Mouse (Mus musculus): ENCODE measurements at regions not wholly inside any gene's neighbourhood (a gene's known extent, or its start where the extent isn't known, plus 50 kb on each side); places are given as distances from the start of the nearest gene placed in this dataset.

DNA sequence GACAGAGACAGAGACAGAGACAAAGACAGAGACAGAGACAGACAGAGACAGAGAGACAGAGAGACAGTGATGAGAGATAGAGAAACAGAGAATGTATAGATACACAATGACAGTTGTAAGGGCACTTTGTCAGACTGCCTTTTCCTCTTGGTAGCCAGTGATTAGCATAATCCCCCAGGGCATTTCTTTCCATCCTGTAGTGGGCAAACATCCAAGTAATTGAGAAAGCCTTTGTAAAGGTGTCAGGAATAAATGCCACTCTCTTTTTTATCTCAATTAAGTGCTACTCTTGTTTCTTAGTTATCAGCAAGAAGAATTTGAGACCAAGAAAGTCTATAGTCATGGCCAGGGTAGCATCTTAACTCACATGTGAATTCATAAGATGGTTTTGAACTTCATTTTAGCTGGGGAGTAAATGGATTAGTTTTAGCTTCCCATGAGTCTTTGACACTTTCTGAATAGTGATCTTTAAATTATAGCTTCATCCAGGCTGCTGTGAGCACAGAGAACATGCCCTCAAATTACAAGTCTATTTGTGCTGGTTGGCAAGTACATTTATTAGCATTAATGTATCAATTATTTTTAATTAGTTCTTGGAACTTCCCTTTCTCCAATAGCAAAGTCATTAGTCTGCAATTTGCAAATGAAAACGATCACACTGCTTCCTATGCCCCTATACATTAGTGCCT is 1215.9 kb downstream of the Gm9008 start:
- H3K27me3 ChIP-seq, result no peaks in the 10 kb centered on the region
- no peak overlapping the region for H3K4me2 ChIP-seq (replicated peaks)
- peak; percentile 46; the same call in 1 of the 2 replicates for ATAC-seq (ENCODE audit: low FRiP score)
- no peak overlapping the region for H3K9ac ChIP-seq
- no peaks in the 10 kb centered on the region for H3K4me1 ChIP-seq
- H3K27ac ChIP-seq, result no peak overlapping the region
- no peaks in the 10 kb centered on the region for H3K9me3 ChIP-seq (replicated peaks)
- H3K36me3 ChIP-seq, result no peaks in the 10 kb centered on the region
- H3K4me3 ChIP-seq, result no peak overlapping the region
- 82% methylated on average over 1 of the region's 1 CpGs for WGBS

DNA sequence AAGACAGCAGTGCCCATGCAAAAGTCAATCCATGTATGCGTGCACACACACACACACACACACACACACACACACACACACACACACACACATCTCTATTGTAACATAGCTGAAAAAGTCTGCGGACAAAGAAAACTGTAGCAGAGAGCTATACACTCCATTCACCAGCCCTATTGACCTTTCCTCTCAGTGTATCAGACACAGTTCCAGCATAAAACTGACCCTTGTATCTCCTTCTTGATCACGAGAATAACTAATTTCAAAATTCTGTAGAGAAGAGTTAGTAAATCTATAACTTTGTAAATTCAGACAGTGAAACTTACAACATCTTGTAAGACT is 1243.5 kb downstream of the Gm9008 start:
- 72% methylated on average over 3 of the region's 3 CpGs for WGBS
- Histone ChIP-seq H3K4me2 (replicated peaks) (no peak overlapping the region), H3K4me1 (no peaks in the 10 kb centered on the region), H3K27me3 (no peaks in the 10 kb centered on the region), H3K9me3 (replicated peaks) (no peaks in the 10 kb centered on the region), H3K9ac (no peak overlapping the region), H3K4me3 (no peak overlapping the region), H3K27ac (0 out of 2 replicates have a peak overlapping the region, but pooled peaks have one; percentile 30), H3K36me3 (no peaks in the 10 kb centered on the region)
- ATAC-seq (ENCODE audit: low FRiP score), result no peak

DNA sequence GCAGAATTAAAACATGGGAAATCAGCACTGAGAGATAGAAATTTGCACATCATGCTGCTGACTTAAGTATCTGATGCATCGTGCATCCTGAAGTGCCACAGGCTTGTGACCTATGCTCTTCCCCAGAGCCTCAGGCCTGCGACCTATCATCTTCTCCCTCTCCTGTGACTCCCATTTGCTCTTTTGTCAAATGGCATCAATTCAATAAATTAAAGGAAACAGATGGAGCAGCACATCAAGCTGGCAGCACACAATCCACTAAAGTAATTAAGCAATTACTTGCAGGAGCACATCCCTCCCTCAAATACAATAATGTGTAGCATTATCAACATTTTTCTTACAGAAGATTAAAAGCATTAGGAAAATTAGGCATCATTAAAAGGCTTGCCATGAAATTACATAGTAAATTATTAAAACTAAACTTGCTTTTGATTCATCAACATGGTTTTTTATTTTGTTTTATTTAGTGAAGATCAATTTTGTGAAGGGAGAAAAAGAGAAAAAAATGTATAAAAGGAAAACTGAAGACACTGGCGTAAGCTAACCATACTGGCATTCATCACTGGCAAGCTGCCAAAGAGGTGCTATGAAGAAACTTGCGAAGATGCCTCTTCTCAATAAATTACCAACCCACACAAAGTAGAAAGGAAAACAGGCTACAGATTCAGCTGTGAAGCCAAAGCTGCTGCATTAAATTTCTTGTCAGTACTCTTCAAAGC is 1244.1 kb downstream of the Gm9008 start:
- no peak overlapping the region for H3K9ac ChIP-seq
- H3K4me2 ChIP-seq (replicated peaks), result no peak overlapping the region
- 0 out of 2 replicates have a peak overlapping the region, but pooled peaks have one; percentile 30 for H3K27ac ChIP-seq
- no peaks in the 10 kb centered on the region for H3K27me3 ChIP-seq
- H3K36me3 ChIP-seq, result no peaks in the 10 kb centered on the region
- 62% methylated on average over 4 of the region's 4 CpGs for WGBS
- H3K4me3 ChIP-seq, result no peak overlapping the region
- no peaks in the 10 kb centered on the region for H3K4me1 ChIP-seq
- peak; percentile 40; the same call in 1 of the 2 replicates for ATAC-seq (ENCODE audit: low FRiP score)
- no peaks in the 10 kb centered on the region for H3K9me3 ChIP-seq (replicated peaks)

DNA sequence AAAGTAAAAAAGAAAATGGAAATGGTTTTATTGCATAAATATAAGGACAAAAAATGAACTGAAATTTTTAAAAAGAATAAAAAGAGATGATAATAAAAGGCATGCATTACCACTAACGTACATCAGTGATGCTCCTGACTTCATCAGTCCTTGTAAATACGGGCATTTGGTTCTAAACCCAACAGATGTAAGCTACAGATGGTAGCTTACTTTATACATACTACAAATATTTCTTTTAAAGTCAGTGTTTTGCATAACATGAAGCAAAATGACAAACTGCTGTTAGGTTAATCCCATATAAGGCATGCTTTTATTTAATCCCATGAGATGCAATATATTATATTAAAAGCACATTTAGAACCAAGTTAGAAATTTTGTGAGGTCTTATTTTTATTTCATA is 1282.1 kb downstream of the Gm9008 start:
- 91% methylated on average over 2 of the region's 2 CpGs for WGBS
- H3K4me2 ChIP-seq (replicated peaks), result no peak overlapping the region

DNA sequence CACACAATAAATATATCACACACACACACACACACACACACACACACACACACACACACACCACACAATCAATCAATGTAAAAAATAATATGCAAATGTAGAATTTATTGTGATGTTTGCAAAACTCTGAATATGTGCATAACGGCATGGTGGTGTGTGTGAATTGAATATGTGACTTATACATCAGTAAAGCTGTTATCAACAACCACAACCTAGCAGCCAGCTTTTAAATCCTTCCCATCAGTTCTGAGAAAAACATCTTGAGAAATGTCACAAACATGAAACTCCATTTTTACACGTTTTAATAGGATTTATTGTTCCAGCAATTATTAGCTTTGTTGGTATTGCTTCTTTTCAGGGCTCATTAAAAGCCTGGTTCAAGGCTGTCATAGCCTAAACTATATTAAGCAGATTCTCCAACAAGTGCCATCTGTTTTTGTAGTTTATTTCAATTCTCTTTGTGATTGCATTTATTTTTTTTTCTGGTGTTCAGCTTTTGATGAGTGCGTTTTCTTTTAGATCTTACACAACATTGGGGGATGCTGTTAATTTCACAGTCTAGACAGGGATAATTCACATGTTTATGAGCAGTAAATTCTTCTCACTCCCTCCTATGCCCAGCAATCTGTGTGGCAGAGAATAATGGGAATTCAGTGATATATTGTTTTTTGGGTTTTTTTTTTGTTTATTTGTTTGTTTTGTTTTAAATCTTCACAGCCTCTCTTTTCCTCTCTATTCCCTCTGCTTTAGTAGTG is 1284.7 kb downstream of the Gm9008 start:
- Histone ChIP-seq H3K9me3 (replicated peaks) (no peaks in the 10 kb centered on the region), H3K4me2 (replicated peaks) (no peak overlapping the region), H3K27me3 (no peaks in the 10 kb centered on the region), H3K27ac (no peak overlapping the region), H3K4me1 (no peaks in the 10 kb centered on the region), H3K36me3 (no peaks in the 10 kb centered on the region), H3K9ac (no peak overlapping the region), H3K4me3 (no peak overlapping the region)
- 71% methylated on average over 3 of the region's 3 CpGs for WGBS
- no peak for ATAC-seq (ENCODE audit: low FRiP score)

More for the DNA sequence above, 1282.1 kb downstream of the Gm9008 start:
- no peaks in the 10 kb centered on the region for H3K9me3 ChIP-seq (replicated peaks)
- H3K4me3 ChIP-seq, result no peak overlapping the region
- no peak overlapping the region for H3K27ac ChIP-seq
- ATAC-seq (ENCODE audit: low FRiP score), result no peak
- H3K9ac ChIP-seq, result no peak overlapping the region
- H3K27me3 ChIP-seq, result no peaks in the 10 kb centered on the region
- no peaks in the 10 kb centered on the region for H3K36me3 ChIP-seq
- H3K4me1 ChIP-seq, result no peaks in the 10 kb centered on the region
